Mouse (Mus musculus) subcutaneous adipose tissue, adult 2 months (tissue): ENCODE measurements around the gene Smpx. TPM values are rescaled to one million over a fixed set of nuclear protein-coding genes. Genes with fewer than 3 reads are reported as not detected.

ENCODE experiments used
- polyA plus RNA-seq: library from polyadenylated mRNA; depleted of rRNA; stranded (reverse); fragments of >200 nt; gene quantifications from 2 replicates; pipeline ENCODE4 v1.2.3, GENCODE M21; 2012; ENCODE audit warnings: low replicate concordance; rRNA removed

The Smpx gene
- not detected in 2 replicates for polyA plus RNA-seq

GRCm38 (mm10) chrX:157698862-157699261, at the start of gene Smpx:
Gene Smpx (plus strand): TSS chrX:157698910.

Other genes with a start within 250 kb of the Smpx start
- gene Sms, start 206.6 kb upstream of the Smpx start, polyA plus RNA-seq: 5.2 and 12.7 TPM in 2 replicates
- not detected in 2 replicates for gene Yy2, start 129.9 kb upstream of the Smpx start, polyA plus RNA-seq
- gene Mbtps2, start 100.2 kb upstream of the Smpx start, polyA plus RNA-seq: 7.3 and 12.8 TPM in 2 replicates
- not detected in 2 replicates for gene Klhl34, start 119.5 kb downstream of the Smpx start, polyA plus RNA-seq